Mouse (Mus musculus) kidney, postnatal 0 days (tissue): ENCODE measurements around the gene Pdpr. TPM values are rescaled to one million over a fixed set of nuclear protein-coding genes. Genes with fewer than 3 reads are reported as not detected.
A peak's percentile ranks its signal among the peaks of the same experiment; 100 is the strongest.

Experiments
- ATAC-seq: fragments of 200-750 bp; cut with Nextera tagmentation; replicated peaks from 2 replicates; pipeline ENCODE4 v1.8.0; 2017; ENCODE audit warnings: low read depth, moderate number of reproducible peaks, moderate TSS enrichment, moderate library complexity; ENCODE audit not compliant: low FRiP score
- DNase-seq: peaks from one replicate; pipeline ENCODE4 v3.0.0-alpha.2; 2016; ENCODE audit warnings: low spot score
- H3K27ac ChIP-seq: fragments of 300-500 bp; sonication (generic); 2 replicates; pipeline ENCODE4 v1.5.1; 2014; ENCODE audit warnings: mild to moderate bottlenecking
- H3K27me3 ChIP-seq: fragments of 300-500 bp; sonication (generic); 2 replicates; pipeline ENCODE4 v1.6.1; 2014; ENCODE audit warnings: low read length, mixed read lengths; ENCODE audit not compliant: insufficient read depth
- H3K36me3 ChIP-seq: fragments of 300-500 bp; sonication (generic); 2 replicates; pipeline ENCODE4 v1.6.1; 2014; ENCODE audit warnings: low read length, mixed read lengths; ENCODE audit not compliant: insufficient read depth
- H3K4me1 ChIP-seq: fragments of 300-500 bp; sonication (generic); replicated peaks from 2 replicates; pipeline ENCODE4 v1.6.1; 2014; ENCODE audit warnings: antibody characterized with exemption, low read length, mixed read lengths; ENCODE audit not compliant: insufficient read depth
- H3K4me2 ChIP-seq: fragments of 300-500 bp; sonication (generic); 2 replicates; pipeline ENCODE4 v1.6.1; 2014; ENCODE audit warnings: mild to moderate bottlenecking, low read length, moderate library complexity, mixed read lengths
- H3K4me3 ChIP-seq: fragments of 300-500 bp; sonication (generic); replicated peaks from 2 replicates; pipeline ENCODE4 v1.5.1; 2014; ENCODE audit warnings: low read depth, low read length
- H3K9ac ChIP-seq: fragments of 300-500 bp; sonication (generic); 2 replicates; pipeline ENCODE4 v1.6.1; 2014; ENCODE audit warnings: low read depth, low read length
- H3K9me3 ChIP-seq: fragments of 300-500 bp; sonication (generic); replicated peaks from 2 replicates; pipeline ENCODE4 v1.6.1; 2016; ENCODE audit warnings: low read length, inconsistent platforms, mixed read lengths
- CTCF ChIP-seq: IDR thresholded peaks from 2 replicates; pipeline ENCODE4 v1.5.1; 2016; ENCODE audit warnings: antibody characterized with exemption, low read depth, mild to moderate bottlenecking, moderate library complexity
- WGBS: fragments of 180-500 bp; shearing (Covaris S2); extraction: QIAGEN DNeasy Blood & Tissue Kit; methylation state at CpG from one replicate; pipeline ENCODE4 v1.1.7; 2014; 5-methylcytosine and 5-hydroxymethylcytosine counted together
- polyA plus RNA-seq: library from polyadenylated mRNA; unstranded; fragments of >200 nt; fragmentation: Nextera tagmentation; extraction: Ambion mirVana; gene quantifications from 2 replicates; pipeline ENCODE4 v1.2.1, GENCODE M21; 2015

The Pdpr gene
- polyA plus RNA-seq, 1 experiment from 2014 or later: 8.5 TPM

DNA sequence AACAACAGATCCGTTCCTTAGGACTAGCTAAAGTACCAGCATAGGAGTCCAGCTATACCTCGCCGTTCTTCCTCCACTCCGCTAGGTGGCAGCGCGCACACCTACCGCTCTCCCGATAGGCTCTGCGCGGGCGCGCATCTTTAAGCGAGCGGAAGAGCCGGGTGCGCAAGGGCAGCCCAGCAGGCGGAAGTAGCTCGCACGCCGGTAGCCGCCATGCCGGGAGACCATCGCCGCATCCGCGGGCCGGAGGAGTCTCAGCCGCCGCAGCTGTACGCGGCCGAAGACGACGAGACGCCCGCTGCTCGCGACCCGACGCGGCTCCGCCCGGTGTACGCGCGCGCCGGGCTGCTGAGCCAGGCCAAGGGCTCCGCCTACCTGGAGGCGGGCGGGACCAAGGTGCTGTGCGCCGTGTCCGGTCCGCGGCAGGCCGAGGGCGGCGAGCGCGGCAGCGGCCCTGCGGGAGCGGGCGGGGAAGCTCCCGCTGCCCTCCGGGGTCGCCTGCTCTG, 38.2 kb upstream of the Pdpr start, which contains the start of gene Exosc6:
TSS of gene Exosc6 (plus strand) at position 182 of the 506 bp plus-strand sequence.
- under 1% methylated on average over 51 of the region's 68 CpGs for WGBS
- H3K4me3 ChIP-seq: peak within 1 kb of the TSS; percentile 96
- DNase-seq: peak; percentile 97
- no peaks in the 10 kb centered on the region for H3K9me3 ChIP-seq
- H3K36me3 ChIP-seq: peaks cover 40% of the 10 kb centered on the region
- H3K27ac ChIP-seq: peak within 1 kb of the TSS; percentile 88
- peak; percentile 96 for TF ChIP-seq CTCF
- ATAC-seq: peak; percentile 88
- H3K9ac ChIP-seq: peak within 1 kb of the TSS; percentile 81
- H3K27me3 ChIP-seq: no peaks in the 10 kb centered on the region
- peak within 1 kb of the TSS; percentile 96 for H3K4me2 ChIP-seq
- H3K4me1 ChIP-seq: peaks cover 3% of the 10 kb centered on the region; the same call in 1 of the 2 replicates

- Histone ChIP-seq H3K9ac (peak overlapping the region; percentile 81), H3K4me1 (peaks cover 6% of the 10 kb centered on the region; the same call in 1 of the 2 replicates), H3K4me2 (peak overlapping the region; percentile 96), H3K36me3 (peaks cover 36% of the 10 kb centered on the region), H3K27me3 (no peaks in the 10 kb centered on the region), H3K9me3 (no peaks in the 10 kb centered on the region), H3K4me3 (peak overlapping the region; percentile 96), H3K27ac (peak overlapping the region; percentile 88)
- TF ChIP-seq CTCF: no peak
- DNase-seq (peak; percentile 36), ATAC-seq (peak; percentile 61)
- WGBS: under 1% methylated on average over 51 of the region's 63 CpGs
These were observed 37.6 kb upstream of the Pdpr start for GRCm38 (mm10) chr8:111056691-111057293.

- Histone ChIP-seq H3K36me3 (peaks cover 14% of the 10 kb centered on the region), H3K4me2 (no peak overlapping the region), H3K27me3 (no peaks in the 10 kb centered on the region), H3K9ac (no peak overlapping the region), H3K9me3 (no peaks in the 10 kb centered on the region), H3K4me1 (peaks cover 9% of the 10 kb centered on the region; the same call in 1 of the 2 replicates), H3K27ac (peak overlapping the region; percentile 34; the same call in 1 of the 2 replicates), H3K4me3 (no peak overlapping the region)
- ATAC-seq (no peak), DNase-seq (no peak)
- TF ChIP-seq CTCF: no peak
- WGBS: 59% methylated on average over 2 of the region's 2 CpGs
These were observed 35.4 kb upstream of the Pdpr start for GRCm38 (mm10) chr8:111058946-111059572.

DNA sequence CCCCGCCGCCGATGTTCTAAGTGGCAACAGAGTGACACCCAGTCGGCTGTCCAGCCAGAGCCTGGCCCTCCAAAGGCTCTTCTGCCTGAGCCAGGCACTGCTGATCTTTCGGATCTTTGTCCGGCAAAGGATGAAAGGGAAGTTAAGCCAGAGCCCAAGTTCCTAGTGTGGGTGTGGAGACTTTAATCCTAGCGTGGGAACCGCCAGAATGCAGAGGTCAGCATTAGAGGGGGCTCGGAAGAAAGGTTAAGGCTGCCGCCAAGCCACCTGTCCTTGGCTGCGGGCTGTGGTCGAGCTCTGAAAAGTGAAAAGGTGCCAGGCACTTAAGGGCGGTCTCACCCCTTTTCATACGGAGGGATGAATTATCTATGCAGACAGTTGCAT, 32.8 kb upstream of the Pdpr start:
- Histone ChIP-seq H3K4me1 (peaks cover 8% of the 10 kb centered on the region; the same call in 1 of the 2 replicates), H3K4me2 (peak overlapping the region; percentile 76), H3K9ac (peak overlapping the region; percentile 49; the same call in 1 of the 2 replicates), H3K36me3 (no peaks in the 10 kb centered on the region), H3K9me3 (no peaks in the 10 kb centered on the region), H3K27ac (peak overlapping the region; percentile 25; the same call in 1 of the 2 replicates), H3K4me3 (peak overlapping the region; percentile 56), H3K27me3 (no peaks in the 10 kb centered on the region)
- no peak for ATAC-seq
- WGBS: 1% methylated on average over 14 of the region's 14 CpGs
- TF ChIP-seq CTCF: no peak
- DNase-seq: no peak

DNA sequence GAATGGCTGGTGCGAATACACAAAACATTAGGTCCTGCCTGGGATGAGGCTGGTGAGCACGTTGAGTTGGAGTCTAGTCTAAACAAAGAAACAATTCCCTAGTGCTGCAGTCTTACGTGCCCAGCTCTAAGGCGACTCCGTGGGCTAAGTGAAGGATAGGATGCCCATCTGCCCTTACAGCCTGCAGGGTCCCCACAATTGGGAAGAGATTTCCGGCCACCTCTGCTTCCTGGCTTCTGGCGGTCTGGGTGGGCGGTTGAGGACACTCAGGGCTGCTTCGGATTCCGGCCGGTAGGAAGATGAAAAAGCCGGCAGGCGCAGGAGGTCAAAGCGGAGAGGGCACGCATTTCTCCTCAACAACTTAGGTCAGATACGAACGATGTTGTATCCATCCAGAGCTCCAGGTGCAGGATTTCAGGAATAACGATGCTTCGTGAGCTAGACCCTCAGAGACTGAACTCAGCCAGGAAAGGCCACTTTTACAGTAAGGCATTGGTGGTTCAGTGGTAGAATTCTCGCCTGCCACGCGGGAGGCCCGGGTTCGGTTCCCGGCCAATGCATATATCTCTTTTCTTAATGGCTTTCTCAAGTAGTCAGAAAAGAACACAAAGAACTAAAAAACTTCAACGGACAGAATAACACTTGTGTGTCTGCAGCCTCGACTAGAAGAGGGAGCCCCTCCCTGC, 32.2 kb upstream of the Pdpr start:
- DNase-seq (peak; percentile 88), ATAC-seq (peak; percentile 72)
- no peaks in the 10 kb centered on the region for H3K36me3 ChIP-seq
- peak overlapping the region; percentile 56 for H3K4me3 ChIP-seq
- peaks cover 5% of the 10 kb centered on the region; the same call in 1 of the 2 replicates for H3K4me1 ChIP-seq
- H3K9me3 ChIP-seq: no peaks in the 10 kb centered on the region
- 2% methylated on average over 27 of the region's 27 CpGs for WGBS
- peak overlapping the region; percentile 49; the same call in 1 of the 2 replicates for H3K9ac ChIP-seq
- H3K4me2 ChIP-seq: peak overlapping the region; percentile 76
- no peaks in the 10 kb centered on the region for H3K27me3 ChIP-seq
- no peak for TF ChIP-seq CTCF
- peak overlapping the region; percentile 25; the same call in 1 of the 2 replicates for H3K27ac ChIP-seq

GRCm38 (mm10) chr8:111062893-111063292, 31.5 kb upstream of the Pdpr start:
- no peak overlapping the region for H3K27ac ChIP-seq
- peak overlapping the region; percentile 76 for H3K4me2 ChIP-seq
- no peak overlapping the region for H3K9ac ChIP-seq
- WGBS: 54% methylated on average over 2 of the region's 2 CpGs
- H3K4me3 ChIP-seq: peak overlapping the region; percentile 56; the same call in 1 of the 2 replicates
- no peaks in the 10 kb centered on the region for H3K9me3 ChIP-seq
- H3K36me3 ChIP-seq: no peaks in the 10 kb centered on the region
- H3K4me1 ChIP-seq: peaks cover 5% of the 10 kb centered on the region; the same call in 1 of the 2 replicates
- H3K27me3 ChIP-seq: no peaks in the 10 kb centered on the region
- no peak for ATAC-seq
- DNase-seq: no peak
- TF ChIP-seq CTCF: no peak
